Mouse (Mus musculus) E14TG2a.4 (cell line): ENCODE results near the gene Casc1.

ENCODE experiments used
- H3K27me3 ChIP-seq: 2 replicates; pipeline ENCODE4 v1.6.1; 2014; ENCODE audit warnings: low read length, control low read depth; ENCODE audit not compliant: insufficient read depth
- H3K36me3 ChIP-seq: 2 replicates; pipeline ENCODE4 v1.6.1; 2014; ENCODE audit warnings: low read length, control low read depth; ENCODE audit not compliant: insufficient read depth
- H3K4me1 ChIP-seq: replicated peaks from 2 replicates; pipeline ENCODE4 v1.6.1; 2014; ENCODE audit warnings: low read depth, low read length, control low read depth
- H3K4me3 ChIP-seq: replicated peaks from 2 replicates; pipeline ENCODE4 v1.5.1; 2014; ENCODE audit warnings: mild to moderate bottlenecking, low read length
- H3K9me3 ChIP-seq: 2 replicates; pipeline ENCODE4 v1.6.1; 2014; ENCODE audit warnings: low read length, control low read depth
- CTCF ChIP-seq: conservative IDR thresholded peaks from 2 replicates; pipeline ENCODE4 v1.5.1; 2014; ENCODE audit warnings: low read length
- NANOG ChIP-seq: IDR thresholded peaks from 2 replicates; pipeline ENCODE4 v1.6.1; 2014; ENCODE audit warnings: borderline replicate concordance, low read length, mixed read lengths
- POU5F1 ChIP-seq: IDR thresholded peaks from 2 replicates; pipeline ENCODE4 v1.6.1; 2014; ENCODE audit warnings: low read length, borderline replicate concordance

Gene Casc1

GRCm38 (mm10) chr6:145210816-145211338 is at the start of gene Casc1, which contains the start of gene Etfrf1:
TSS of gene Casc1 (minus strand) at chr6:145211005.
TSS of gene Etfrf1 (plus strand) at chr6:145211134.
- Histone ChIP-seq H3K27me3 (no peaks in the 10 kb centered on the region), H3K9me3 (no peaks in the 10 kb centered on the region), H3K4me1 (peaks cover 26% of the 10 kb centered on the region), H3K4me3 (peak within 1 kb of the TSS; percentile 87), H3K36me3 (peaks cover 24% of the 10 kb centered on the region)
- no peak for TF ChIP-seq NANOG
- no peak for TF ChIP-seq POU5F1

GRCm38 (mm10) chr6:145256701-145257073 is 45.9 kb upstream of the Casc1 start:
- no peak for TF ChIP-seq POU5F1
- no peak for TF ChIP-seq CTCF
- no peak for TF ChIP-seq NANOG
- peaks cover 20% of the 10 kb centered on the region for H3K4me1 ChIP-seq
- H3K4me3 ChIP-seq = no peak overlapping the region
- H3K36me3 ChIP-seq = no peaks in the 10 kb centered on the region
- H3K27me3 ChIP-seq = peaks cover 18% of the 10 kb centered on the region
- H3K9me3 ChIP-seq = no peaks in the 10 kb centered on the region

- Histone ChIP-seq H3K4me1 (peaks cover 22% of the 10 kb centered on the region), H3K27me3 (peaks cover 24% of the 10 kb centered on the region), H3K36me3 (no peaks in the 10 kb centered on the region), H3K9me3 (no peaks in the 10 kb centered on the region), H3K4me3 (no peak overlapping the region)
- TF ChIP-seq CTCF (no peak), NANOG (no peak), POU5F1 (no peak)
These were observed 45.3 kb upstream of the Casc1 start for GRCm38 (mm10) chr6:145255952-145256700.

GRCm38 (mm10) chr6:145250820-145251219 is 40.0 kb upstream of the Casc1 start:
- peaks cover 27% of the 10 kb centered on the region for H3K27me3 ChIP-seq
- peak overlapping the region; percentile 93 for H3K4me3 ChIP-seq
- peaks cover 28% of the 10 kb centered on the region for H3K4me1 ChIP-seq
- TF ChIP-seq CTCF (no peak), POU5F1 (no peak), NANOG (no peak)
- peaks cover 9% of the 10 kb centered on the region for H3K36me3 ChIP-seq
- H3K9me3 ChIP-seq = no peaks in the 10 kb centered on the region

- Histone ChIP-seq H3K4me1 (peaks cover 28% of the 10 kb centered on the region), H3K4me3 (peak within 1 kb of the TSS; percentile 93), H3K9me3 (no peaks in the 10 kb centered on the region), H3K27me3 (peaks cover 27% of the 10 kb centered on the region), H3K36me3 (peaks cover 12% of the 10 kb centered on the region)
- TF ChIP-seq POU5F1 (no peak), CTCF (no peak), NANOG (no peak)
These were observed 39.5 kb upstream of the Casc1 start, which contains the start of gene Kras for GRCm38 (mm10) chr6:145250185-145250791. TSS of gene Kras (minus strand) at chr6:145250239.

GRCm38 (mm10) chr6:145249291-145250184 is 38.7 kb upstream of the Casc1 start:
- H3K36me3 ChIP-seq = peaks cover 19% of the 10 kb centered on the region
- TF ChIP-seq NANOG = no peak
- no peak for TF ChIP-seq CTCF
- TF ChIP-seq POU5F1 = no peak
- peaks cover 30% of the 10 kb centered on the region for H3K4me1 ChIP-seq
- H3K9me3 ChIP-seq = no peaks in the 10 kb centered on the region
- peaks cover 27% of the 10 kb centered on the region for H3K27me3 ChIP-seq
- peak overlapping the region; percentile 93 for H3K4me3 ChIP-seq

GRCm38 (mm10) chr6:145247886-145248285 is 37.1 kb upstream of the Casc1 start:
- H3K4me3 ChIP-seq = peak overlapping the region; percentile 37; the same call in 1 of the 2 replicates
- TF ChIP-seq CTCF (no peak), NANOG (no peak), POU5F1 (no peak)
- peaks cover 29% of the 10 kb centered on the region for H3K36me3 ChIP-seq
- no peaks in the 10 kb centered on the region for H3K9me3 ChIP-seq
- peaks cover 30% of the 10 kb centered on the region for H3K4me1 ChIP-seq
- H3K27me3 ChIP-seq = peaks cover 21% of the 10 kb centered on the region

GRCm38 (mm10) chr6:145246841-145247240 is 36.0 kb upstream of the Casc1 start:
- Histone ChIP-seq H3K9me3 (no peaks in the 10 kb centered on the region), H3K4me1 (peaks cover 32% of the 10 kb centered on the region), H3K36me3 (peaks cover 29% of the 10 kb centered on the region), H3K4me3 (no peak overlapping the region), H3K27me3 (peaks cover 10% of the 10 kb centered on the region)
- no peak for TF ChIP-seq CTCF
- no peak for TF ChIP-seq POU5F1
- TF ChIP-seq NANOG = no peak
